In the genomic region with DNA sequence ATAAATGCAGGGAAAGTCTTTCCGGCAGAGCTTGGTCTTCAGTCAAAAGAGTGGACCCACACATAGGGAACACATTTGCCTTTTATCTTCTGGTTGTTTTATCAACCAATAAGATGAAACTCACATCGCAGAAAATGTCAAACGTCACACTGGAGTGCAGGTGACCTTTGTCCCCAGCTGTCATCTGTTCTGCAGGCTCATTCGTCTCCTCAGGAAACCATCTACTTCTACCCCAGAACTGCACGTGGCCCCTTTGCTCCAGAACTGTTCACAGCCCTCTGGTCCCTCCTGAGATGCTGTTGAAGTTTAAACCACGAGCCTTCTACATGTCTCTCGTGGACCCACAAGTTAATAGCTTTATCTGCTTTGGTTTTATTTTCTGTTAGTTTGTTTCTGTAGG, we compare ENCODE assay signal across 26 mouse cellular contexts.
DNase-seq lines count a peak whose midpoint lies in the region; ATAC-seq and TF ChIP-seq lines count a peak whose summit lies in the region.
"Had no signal": no experiment of that assay in that cellular context is flagged by ENCODE, and none has a peak within 500 bp of the region (broad histone marks: within the 10 kb centered on the region; RNA-seq: fewer than 3 reads in every experiment).

No protein-coding gene starts in this region.

- peak; percentile 39 for DNase-seq in embryo, embryonic 10.5 days (ENCODE audit: low spot score)
- DNase-seq in embryo, embryonic 11 days = no peak
- DNase-seq in kidney, adult 8-10 months = no peak
- no peak for DNase-seq in cerebellum, adult 2 months
- DNase-seq: adrenal gland, postnatal 10 days; adrenal gland, postnatal 36 days; B cell, adult 2 months; cerebellum, adult 18-20 months; cerebellum, adult 9-11 months; cerebellum, postnatal 36 days; gastrocnemius, postnatal 25 days; heart, adult 18-20 months; heart, postnatal 10 days; heart, postnatal 36 days had no signal

- no peak overlapping the region for H3K4me3 ChIP-seq in kidney, embryonic 15.5 days (replicated peaks)
- no peak overlapping the region for H3K4me3 ChIP-seq in intestine, embryonic 15.5 days (replicated peaks)
- no peak overlapping the region for H3K4me3 ChIP-seq in intestine, postnatal 0 days (ENCODE audit: low read depth, low read length)
- H3K4me3 ChIP-seq in cerebellum, adult 2 months (replicated peaks; ENCODE audit: insufficient read depth, low read depth, low read length) = no peak overlapping the region
- H3K4me3 ChIP-seq: forebrain, embryonic 10.5 days; heart, embryonic 12.5 days; heart, embryonic 15.5 days; hindbrain, embryonic 10.5 days; hindbrain, embryonic 15.5 days had no signal

- H3K4me1 ChIP-seq in kidney, embryonic 15.5 days = peaks cover 45% of the 10 kb centered on the region
- 0 out of 2 replicates have a peak, but pooled peaks cover 3% of the 10 kb centered on the region for H3K4me1 ChIP-seq in intestine, embryonic 15.5 days (replicated peaks)
- H3K4me1 ChIP-seq in intestine, postnatal 0 days (replicated peaks; ENCODE audit: control insufficient read depth, insufficient read depth, low read length) = no peaks in the 10 kb centered on the region
- no peaks in the 10 kb centered on the region for H3K4me1 ChIP-seq in cerebellum, adult 2 months (ENCODE audit: control insufficient read depth, insufficient read depth, low read length)

- no peak for TF ChIP-seq CTCF in intestine, postnatal 0 days (IDR thresholded peaks at IDR 0.05; ENCODE audit: low read depth)
- TF ChIP-seq CTCF in cerebellum, adult 2 months (IDR thresholded peaks at IDR 0.05; ENCODE audit: borderline replicate concordance, insufficient read depth, low read depth, low read length) = no peak

- H3K27ac ChIP-seq in kidney, embryonic 15.5 days = peak overlapping the region; percentile 79
- H3K27ac ChIP-seq in intestine, embryonic 15.5 days = no peak overlapping the region
- H3K27ac ChIP-seq in intestine, postnatal 0 days (ENCODE audit: low read depth, low read length) = no peak overlapping the region
- H3K27ac ChIP-seq in cerebellum, adult 2 months (ENCODE audit: insufficient read depth, low read length) = no peak overlapping the region
- H3K27ac ChIP-seq: forebrain, embryonic 10.5 days; heart, embryonic 15.5 days; hindbrain, embryonic 10.5 days; hindbrain, embryonic 15.5 days had no signal

- H3K36me3 ChIP-seq in kidney, embryonic 15.5 days = no peaks in the 10 kb centered on the region
- no peaks in the 10 kb centered on the region for H3K36me3 ChIP-seq in intestine, embryonic 15.5 days
- H3K36me3 ChIP-seq in intestine, postnatal 0 days (ENCODE audit: control insufficient read depth, insufficient read depth) = no peaks in the 10 kb centered on the region
- H3K36me3 ChIP-seq: forebrain, embryonic 10.5 days; G1E; heart, embryonic 12.5 days; heart, embryonic 15.5 days; hindbrain, embryonic 10.5 days; hindbrain, embryonic 15.5 days had no signal

- no peak overlapping the region for H3K9ac ChIP-seq in kidney, embryonic 15.5 days
- H3K9ac ChIP-seq in intestine, embryonic 15.5 days = no peak overlapping the region
- H3K9ac ChIP-seq in intestine, postnatal 0 days (ENCODE audit: low read depth, low read length) = no peak overlapping the region
- H3K9ac ChIP-seq: heart, embryonic 12.5 days; heart, embryonic 15.5 days; hindbrain, embryonic 15.5 days had no signal

- TF ChIP-seq POLR2A in cerebellum, adult 2 months (IDR thresholded peaks at IDR 0.05; ENCODE audit: borderline replicate concordance, insufficient read depth, low read length) = no peak

- WGBS in kidney, embryonic 15.5 days = 32% methylated on average over 7 of the region's 7 CpGs
- WGBS in intestine, embryonic 15.5 days = 34% methylated on average over 7 of the region's 7 CpGs
- 26% methylated on average over 7 of the region's 7 CpGs for WGBS in intestine, postnatal 0 days
- WGBS in cerebellum, adult 2 months = 49% methylated on average over 7 of the region's 7 CpGs

- H3K9me3 ChIP-seq in kidney, embryonic 15.5 days (replicated peaks) = no peaks in the 10 kb centered on the region
- H3K9me3 ChIP-seq in intestine, embryonic 15.5 days = no peaks in the 10 kb centered on the region
- no peaks in the 10 kb centered on the region for H3K9me3 ChIP-seq in intestine, postnatal 0 days (ENCODE audit: control insufficient read depth)
- H3K9me3 ChIP-seq: forebrain, embryonic 10.5 days; heart, embryonic 12.5 days; heart, embryonic 15.5 days; hindbrain, embryonic 10.5 days; hindbrain, embryonic 15.5 days had no signal

- H3K27me3 ChIP-seq in kidney, embryonic 15.5 days = no peaks in the 10 kb centered on the region
- H3K27me3 ChIP-seq in intestine, embryonic 15.5 days (replicated peaks) = no peaks in the 10 kb centered on the region
- no peaks in the 10 kb centered on the region for H3K27me3 ChIP-seq in intestine, postnatal 0 days (replicated peaks; ENCODE audit: control insufficient read depth, insufficient read depth, low read length)
- H3K27me3 ChIP-seq in cerebellum, adult 2 months (ENCODE audit: control insufficient read depth, insufficient read depth, low read length) = no peaks in the 10 kb centered on the region
- H3K27me3 ChIP-seq: CH12.LX; heart, embryonic 12.5 days; heart, embryonic 15.5 days; hindbrain, embryonic 15.5 days; Patski had no signal

- no peak for ATAC-seq in kidney, embryonic 15.5 days (replicated peaks; ENCODE audit: low FRiP score)
- ATAC-seq in intestine, embryonic 15.5 days = peak; percentile 74
- ATAC-seq in intestine, postnatal 0 days = 0 out of 2 replicates have a peak, but pooled peaks have one; percentile 31
- ATAC-seq: forebrain, embryonic 14.5 days; Patski had no signal

- no peak overlapping the region for H3K4me2 ChIP-seq in kidney, embryonic 15.5 days
- H3K4me2 ChIP-seq in intestine, embryonic 15.5 days (replicated peaks) = no peak overlapping the region
- no peak overlapping the region for H3K4me2 ChIP-seq in intestine, postnatal 0 days (replicated peaks; ENCODE audit: low read depth)
- H3K4me2 ChIP-seq: heart, embryonic 12.5 days; heart, embryonic 15.5 days; hindbrain, embryonic 15.5 days had no signal
